Mouse (Mus musculus): ENCODE results near the gene Acad10.
A peak's percentile ranks its signal among the peaks of the same experiment; 100 is the strongest.
"Not testable (repeated sequence)": the region's sequence is repeated elsewhere in the genome, so short reads cannot be mapped to it uniquely, and the experiment has no call there.

The Acad10 gene

GRCm38 (mm10) chr5:121637296-121637695, 23.0 kb downstream of the Acad10 start:
- H3K36me3 ChIP-seq (ENCODE audit: insufficient read depth, low read length): no peaks in the 10 kb centered on the region
- no peak overlapping the region for H3K4me3 ChIP-seq (replicated peaks; ENCODE audit: low read length)
- H3K27me3 ChIP-seq (ENCODE audit: insufficient read depth, low read length): no peaks in the 10 kb centered on the region
- no peak for TF ChIP-seq POU5F1 (IDR thresholded peaks at IDR 0.05; ENCODE audit: borderline replicate concordance, low read length)
- TF ChIP-seq NANOG (IDR thresholded peaks at IDR 0.05; ENCODE audit: borderline replicate concordance, low read length): no peak
- no peak for TF ChIP-seq CTCF (conservative IDR thresholded peaks at IDR 0.05; ENCODE audit: low read length)
- peaks cover 40% of the 10 kb centered on the region for H3K4me1 ChIP-seq (replicated peaks; ENCODE audit: low read depth, low read length)
- no peaks in the 10 kb centered on the region for H3K9me3 ChIP-seq (ENCODE audit: low read length)

GRCm38 (mm10) chr5:121634668-121635067, 25.6 kb downstream of the Acad10 start:
- H3K27me3 ChIP-seq (ENCODE audit: insufficient read depth, low read length): no peaks in the 10 kb centered on the region
- H3K4me1 ChIP-seq (replicated peaks; ENCODE audit: low read depth, low read length): peaks cover 35% of the 10 kb centered on the region
- no peak overlapping the region for H3K4me3 ChIP-seq (replicated peaks; ENCODE audit: low read length)
- H3K36me3 ChIP-seq (ENCODE audit: insufficient read depth, low read length): no peaks in the 10 kb centered on the region
- TF ChIP-seq NANOG (IDR thresholded peaks at IDR 0.05; ENCODE audit: borderline replicate concordance, low read length) (no peak), CTCF (conservative IDR thresholded peaks at IDR 0.05; ENCODE audit: low read length) (no peak), POU5F1 (IDR thresholded peaks at IDR 0.05; ENCODE audit: borderline replicate concordance, low read length) (no peak)
- no peaks in the 10 kb centered on the region for H3K9me3 ChIP-seq (ENCODE audit: low read length)

DNA sequence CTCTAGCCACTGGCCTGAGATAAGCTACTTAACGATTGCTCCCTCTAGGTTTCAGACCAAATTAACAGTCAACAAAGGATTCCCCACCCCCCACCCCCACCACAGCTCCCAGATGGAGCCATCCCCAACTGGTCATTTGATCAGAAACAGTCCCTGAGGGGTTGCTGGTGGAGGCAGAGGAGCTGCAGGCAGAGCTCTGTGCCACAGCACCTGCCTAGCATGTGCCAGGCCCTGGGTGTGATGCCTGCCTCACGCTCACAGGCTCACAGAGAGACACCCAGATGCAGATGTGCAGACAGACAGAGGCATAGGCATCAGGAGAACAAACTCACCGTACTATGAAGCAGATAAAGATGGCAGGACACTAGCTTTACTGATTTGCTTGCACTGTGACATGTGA, 27.5 kb downstream of the Acad10 start:
- TF ChIP-seq POU5F1 (IDR thresholded peaks at IDR 0.05; ENCODE audit: borderline replicate concordance, low read length): no peak
- TF ChIP-seq CTCF (conservative IDR thresholded peaks at IDR 0.05; ENCODE audit: low read length): no peak
- no peak for TF ChIP-seq NANOG (IDR thresholded peaks at IDR 0.05; ENCODE audit: borderline replicate concordance, low read length)
- Histone ChIP-seq H3K36me3 (ENCODE audit: insufficient read depth, low read length) (no peaks in the 10 kb centered on the region), H3K27me3 (ENCODE audit: insufficient read depth, low read length) (no peaks in the 10 kb centered on the region), H3K4me1 (replicated peaks; ENCODE audit: low read depth, low read length) (peaks cover 26% of the 10 kb centered on the region), H3K9me3 (ENCODE audit: low read length) (no peaks in the 10 kb centered on the region), H3K4me3 (replicated peaks; ENCODE audit: low read length) (no peak overlapping the region)

DNA sequence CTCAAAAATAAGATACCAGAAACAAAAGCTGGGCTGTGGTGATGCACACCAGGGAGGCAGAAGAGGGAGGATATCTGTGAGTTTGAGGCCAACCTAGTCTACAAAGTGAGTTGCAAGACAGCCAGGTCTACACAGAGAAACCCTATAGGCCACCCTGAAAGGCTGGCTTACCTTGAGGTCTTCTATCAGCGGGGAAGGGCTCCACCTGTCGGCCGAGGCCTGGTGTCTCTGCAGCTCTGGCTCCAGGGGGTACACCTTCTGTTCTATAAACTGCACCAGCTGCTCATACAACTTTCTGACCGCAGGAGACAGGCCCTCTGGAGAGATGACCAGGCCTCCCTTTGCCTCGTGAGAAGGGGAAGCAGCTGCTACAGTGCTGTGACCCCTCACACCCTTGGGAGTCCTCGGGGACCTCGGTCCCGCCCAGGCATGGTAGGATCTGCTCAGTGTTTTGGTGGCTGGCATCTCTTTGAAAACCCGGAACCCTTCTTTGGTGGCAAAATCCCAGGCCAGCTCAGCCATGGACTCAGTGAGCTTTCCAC, 29.1 kb downstream of the Acad10 start:
- H3K27me3 ChIP-seq (ENCODE audit: insufficient read depth, low read length); H3K36me3 ChIP-seq (ENCODE audit: insufficient read depth, low read length); H3K4me3 ChIP-seq (replicated peaks; ENCODE audit: low read length): not testable (repeated sequence)

GRCm38 (mm10) chr5:121627871-121628270, 32.4 kb downstream of the Acad10 start:
- Histone ChIP-seq H3K4me1 (replicated peaks; ENCODE audit: low read depth, low read length) (peaks cover 1% of the 10 kb centered on the region; the same call in 1 of the 2 replicates), H3K4me3 (replicated peaks; ENCODE audit: low read length) (no peak overlapping the region), H3K27me3 (ENCODE audit: insufficient read depth, low read length) (no peaks in the 10 kb centered on the region), H3K9me3 (ENCODE audit: low read length) (no peaks in the 10 kb centered on the region), H3K36me3 (ENCODE audit: insufficient read depth, low read length) (no peaks in the 10 kb centered on the region)
- TF ChIP-seq POU5F1 (IDR thresholded peaks at IDR 0.05; ENCODE audit: borderline replicate concordance, low read length): no peak
- no peak for TF ChIP-seq NANOG (IDR thresholded peaks at IDR 0.05; ENCODE audit: borderline replicate concordance, low read length)
- peak; percentile 37 for TF ChIP-seq CTCF (conservative IDR thresholded peaks at IDR 0.05; ENCODE audit: low read length)

More for the DNA sequence above, 29.1 kb downstream of the Acad10 start:
- H3K4me1 ChIP-seq (replicated peaks; ENCODE audit: low read depth, low read length): peaks cover 13% of the 10 kb centered on the region
- H3K9me3 ChIP-seq (ENCODE audit: low read length): not testable (repeated sequence)
- TF ChIP-seq CTCF (conservative IDR thresholded peaks at IDR 0.05; ENCODE audit: low read length): peak; percentile 32; the same call in 1 of the 2 replicates

DNA sequence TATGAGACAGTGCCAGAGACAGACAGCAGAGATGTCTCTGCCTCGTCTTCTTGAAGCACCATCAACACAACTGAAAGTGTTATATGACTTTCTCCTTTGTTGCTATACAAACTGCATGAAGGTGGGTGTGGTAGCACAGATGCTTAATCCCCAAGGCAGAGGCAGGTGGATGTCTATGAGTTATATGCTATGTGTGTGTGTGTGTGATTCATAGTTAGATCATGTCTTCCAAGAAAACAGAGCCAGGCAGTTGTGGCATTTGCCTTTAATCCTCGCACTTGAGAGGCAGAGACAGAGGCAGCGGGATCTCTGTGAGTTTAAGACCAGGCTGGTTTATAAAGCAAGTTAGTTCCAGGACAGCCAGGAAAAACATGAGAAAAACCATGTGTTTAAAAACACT, 37.1 kb downstream of the Acad10 start:
- Histone ChIP-seq H3K4me3 (replicated peaks; ENCODE audit: low read length) (no peak overlapping the region), H3K36me3 (ENCODE audit: insufficient read depth, low read length) (0 out of 2 replicates have a peak, but pooled peaks cover 9% of the 10 kb centered on the region), H3K4me1 (replicated peaks; ENCODE audit: low read depth, low read length) (peaks cover 13% of the 10 kb centered on the region), H3K9me3 (ENCODE audit: low read length) (no peaks in the 10 kb centered on the region), H3K27me3 (ENCODE audit: insufficient read depth, low read length) (no peaks in the 10 kb centered on the region)
- no peak for TF ChIP-seq CTCF (conservative IDR thresholded peaks at IDR 0.05; ENCODE audit: low read length)
- TF ChIP-seq POU5F1 (IDR thresholded peaks at IDR 0.05; ENCODE audit: borderline replicate concordance, low read length): no peak
- no peak for TF ChIP-seq NANOG (IDR thresholded peaks at IDR 0.05; ENCODE audit: borderline replicate concordance, low read length)

GRCm38 (mm10) chr5:121621102-121621501, 39.2 kb downstream of the Acad10 start:
- Histone ChIP-seq H3K27me3 (ENCODE audit: insufficient read depth, low read length) (no peaks in the 10 kb centered on the region), H3K4me1 (replicated peaks; ENCODE audit: low read depth, low read length) (peaks cover 19% of the 10 kb centered on the region), H3K36me3 (ENCODE audit: insufficient read depth, low read length) (0 out of 2 replicates have a peak, but pooled peaks cover 9% of the 10 kb centered on the region), H3K9me3 (ENCODE audit: low read length) (no peaks in the 10 kb centered on the region), H3K4me3 (replicated peaks; ENCODE audit: low read length) (no peak overlapping the region)
- TF ChIP-seq NANOG (IDR thresholded peaks at IDR 0.05; ENCODE audit: borderline replicate concordance, low read length): no peak

GRCm38 (mm10) chr5:121618592-121619513, 41.5 kb downstream of the Acad10 start, which contains the start of gene Acad12:
TSS of gene Acad12 (minus strand) at chr5:121618938.
- Histone ChIP-seq H3K27me3 (ENCODE audit: insufficient read depth, low read length) (no peaks in the 10 kb centered on the region), H3K9me3 (ENCODE audit: low read length) (no peaks in the 10 kb centered on the region), H3K4me3 (replicated peaks; ENCODE audit: low read length) (peak within 1 kb of the TSS; percentile 85), H3K36me3 (ENCODE audit: insufficient read depth, low read length) (0 out of 2 replicates have a peak, but pooled peaks cover 9% of the 10 kb centered on the region), H3K4me1 (replicated peaks; ENCODE audit: low read depth, low read length) (peaks cover 19% of the 10 kb centered on the region)
- no peak for TF ChIP-seq POU5F1 (IDR thresholded peaks at IDR 0.05; ENCODE audit: borderline replicate concordance, low read length)
- no peak for TF ChIP-seq CTCF (conservative IDR thresholded peaks at IDR 0.05; ENCODE audit: low read length)
- no peak for TF ChIP-seq NANOG (IDR thresholded peaks at IDR 0.05; ENCODE audit: borderline replicate concordance, low read length)

- H3K36me3 ChIP-seq (ENCODE audit: insufficient read depth, low read length); H3K4me3 ChIP-seq (replicated peaks; ENCODE audit: low read length); H3K9me3 ChIP-seq (ENCODE audit: low read length); H3K27me3 ChIP-seq (ENCODE audit: insufficient read depth, low read length): not testable (repeated sequence)
- H3K4me1 ChIP-seq (replicated peaks; ENCODE audit: low read depth, low read length): peaks cover 18% of the 10 kb centered on the region
These were observed 45.4 kb downstream of the Acad10 start for GRCm38 (mm10) chr5:121614921-121615320.

Measured in E14TG2a.4 (cell line).